Mouse (Mus musculus) testis, postnatal 14 days (tissue): ENCODE measurements around the gene Tgfbi.

Experiments
- DNase-seq: peaks from one replicate; pipeline ENCODE4 v3.0.0; 2021; ENCODE audit warnings: low spot score

Gene Tgfbi

DNA sequence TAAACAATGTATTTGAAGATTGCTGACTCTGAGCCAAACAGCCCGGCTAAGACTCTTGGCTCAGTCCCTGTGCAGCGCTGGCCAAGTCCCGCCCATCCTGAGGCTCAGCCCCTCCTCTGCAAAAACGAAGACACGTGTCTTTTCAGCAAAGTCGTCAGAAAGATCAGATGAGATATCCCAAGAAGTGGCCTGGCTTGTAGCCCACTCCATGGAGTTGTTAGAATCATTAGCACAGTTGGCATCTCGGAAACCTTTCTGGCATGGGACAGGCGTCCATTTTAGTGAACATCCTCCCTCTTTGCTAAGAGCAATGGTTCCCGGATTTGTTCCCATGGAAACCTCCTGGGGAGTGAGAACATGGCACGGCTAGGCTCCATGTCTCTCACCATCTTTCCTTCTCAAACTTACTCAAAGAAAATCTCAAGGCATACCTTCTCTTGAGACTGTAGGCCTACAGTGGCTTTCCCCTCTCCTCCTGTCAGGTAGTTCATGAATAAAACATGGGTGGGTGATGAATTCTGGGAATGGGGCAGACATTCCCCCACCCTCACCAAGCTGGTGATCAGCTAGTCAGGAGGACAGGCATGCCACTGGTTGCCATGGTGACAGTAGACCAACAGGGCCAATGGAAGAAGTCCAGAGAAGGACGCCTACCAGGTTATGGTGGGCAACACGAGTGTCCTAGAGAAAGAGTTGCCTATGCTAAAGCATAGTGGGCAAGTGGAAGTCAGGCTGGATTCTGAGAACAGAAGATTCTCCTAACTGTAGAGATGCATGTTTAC, 11.3 kb upstream of the Tgfbi start:
- no peak for DNase-seq

DNA sequence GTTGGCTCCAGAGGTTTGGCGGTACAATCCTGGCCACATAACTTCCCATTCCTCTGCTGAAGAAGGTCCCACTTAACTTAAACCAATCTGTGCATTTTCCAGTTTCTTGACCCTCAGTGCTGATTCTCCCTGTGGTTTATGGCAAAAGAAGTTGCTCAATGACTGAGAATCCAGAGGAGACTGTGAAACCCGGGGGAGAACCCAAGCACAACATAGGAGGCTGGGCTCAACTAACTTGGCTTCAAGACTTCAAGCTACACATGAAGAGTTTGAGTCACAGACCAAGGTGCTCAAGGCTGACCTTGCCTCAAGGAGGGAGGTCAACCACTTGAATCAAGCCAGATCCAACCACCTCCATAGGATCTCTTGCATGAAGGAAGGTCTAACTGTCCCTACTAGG, 9.8 kb upstream of the Tgfbi start:
- no peak for DNase-seq

DNA sequence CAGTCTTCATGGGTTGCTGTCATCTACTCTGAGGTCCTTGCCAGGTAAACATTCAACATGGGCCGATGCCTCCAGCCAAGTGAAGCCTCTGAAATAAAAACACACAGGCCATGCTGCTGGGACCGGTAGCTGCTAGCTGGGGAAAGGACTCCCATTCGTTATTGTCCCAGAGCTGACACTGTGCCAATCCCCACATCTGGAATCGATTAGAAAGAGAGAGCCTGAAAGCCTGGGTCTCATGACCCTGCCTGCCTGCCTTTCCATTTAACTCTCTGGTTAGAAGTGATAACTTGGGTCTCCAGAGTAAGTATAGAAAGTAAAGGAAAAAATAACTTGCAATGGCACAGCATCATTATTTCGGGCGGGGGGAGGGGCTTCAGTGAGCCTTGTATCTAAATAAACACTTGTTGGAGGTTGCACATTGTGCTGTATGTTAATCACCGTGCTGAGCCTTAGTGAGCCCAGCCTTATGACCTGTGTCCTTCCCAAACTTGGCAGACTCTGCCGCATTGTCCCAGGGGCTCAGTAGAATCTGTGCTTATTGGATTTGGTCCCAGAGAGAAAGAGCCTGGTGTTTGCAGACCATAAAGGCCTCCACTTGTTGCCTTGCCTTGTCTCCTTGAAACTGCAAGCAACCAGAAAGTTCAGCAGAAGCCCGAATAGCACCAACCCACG, 9.0 kb upstream of the Tgfbi start:
- DNase-seq, result peak; percentile 56

DNA sequence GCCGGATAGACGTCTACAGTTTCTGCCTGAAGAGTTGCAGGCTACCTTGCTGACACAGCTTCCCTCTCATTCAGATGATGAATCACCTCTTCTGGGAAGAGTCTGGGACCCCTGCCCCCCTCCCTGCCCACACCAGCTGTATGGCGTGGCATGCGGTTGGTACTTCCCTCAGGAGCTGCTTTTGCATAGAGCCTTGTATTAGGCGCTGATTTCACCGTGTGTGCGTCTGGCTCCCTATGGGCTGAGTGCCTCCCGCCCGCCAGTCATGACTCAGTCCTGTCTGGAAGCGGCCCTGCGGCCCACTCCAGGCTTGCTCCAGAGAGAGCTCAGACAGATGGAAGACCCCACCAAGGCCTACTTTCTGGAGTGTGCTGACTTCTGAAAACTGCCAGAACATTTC, 8.1 kb upstream of the Tgfbi start:
- DNase-seq, result no peak

DNA sequence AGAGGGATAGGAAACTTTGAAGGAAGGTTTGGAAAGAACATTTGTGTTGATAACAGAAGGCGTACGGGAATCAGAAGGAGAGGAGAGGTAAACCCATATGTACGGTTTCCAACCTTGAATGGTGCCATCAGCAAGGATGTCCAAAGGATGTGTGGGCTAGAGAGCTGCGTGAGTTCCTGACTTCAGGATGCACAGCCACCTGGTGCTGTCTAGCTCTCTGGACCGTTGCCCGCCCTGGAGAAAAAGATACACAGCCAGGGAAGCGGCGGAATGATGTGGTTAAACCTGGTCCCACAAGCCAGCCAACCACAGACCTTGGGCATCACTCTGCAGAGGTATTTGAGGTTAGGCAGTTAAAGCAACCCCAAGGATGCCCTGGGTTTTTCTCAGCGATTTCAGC, 3.8 kb upstream of the Tgfbi start:
- DNase-seq, result no peak

DNA sequence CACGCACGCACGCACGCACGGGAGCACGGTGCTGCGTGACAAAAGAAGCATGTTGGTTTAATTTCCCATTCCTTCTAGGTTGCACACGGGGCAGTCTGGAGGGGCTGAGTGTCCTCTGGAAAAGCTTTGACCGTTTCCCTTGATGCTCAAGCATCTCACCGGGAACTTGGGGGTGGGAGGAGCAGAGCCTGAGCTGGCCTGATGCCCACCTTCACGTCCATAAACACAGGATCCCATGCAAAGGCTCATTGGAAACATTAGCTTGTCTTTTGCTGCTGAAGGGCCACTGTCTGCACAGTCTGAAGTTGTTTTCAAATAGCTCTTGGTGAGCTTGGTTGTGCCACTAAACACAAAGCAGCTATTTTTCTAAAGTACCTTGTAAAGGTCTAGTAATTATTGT, 2.6 kb upstream of the Tgfbi start:
- DNase-seq, result no peak

DNA sequence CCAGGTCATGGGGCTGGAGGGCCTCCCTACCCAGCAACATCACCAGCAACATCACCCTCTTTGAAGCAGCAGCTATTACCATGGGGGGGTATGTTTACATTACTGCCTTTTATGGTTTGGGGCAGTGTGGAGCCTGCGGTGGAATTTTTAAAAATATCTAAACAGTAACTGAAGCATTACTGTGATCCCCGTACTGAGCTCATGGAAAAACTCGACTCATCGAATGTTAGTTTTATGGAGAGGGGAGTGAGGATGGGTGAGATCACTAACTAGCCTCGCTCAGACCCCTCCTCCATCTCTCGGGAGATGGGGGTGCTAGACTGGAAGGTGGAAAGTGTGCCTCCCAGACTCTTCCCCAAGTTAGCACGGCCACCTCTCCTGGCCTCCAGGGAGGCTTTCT, 2.1 kb upstream of the Tgfbi start:
- no peak for DNase-seq

DNA sequence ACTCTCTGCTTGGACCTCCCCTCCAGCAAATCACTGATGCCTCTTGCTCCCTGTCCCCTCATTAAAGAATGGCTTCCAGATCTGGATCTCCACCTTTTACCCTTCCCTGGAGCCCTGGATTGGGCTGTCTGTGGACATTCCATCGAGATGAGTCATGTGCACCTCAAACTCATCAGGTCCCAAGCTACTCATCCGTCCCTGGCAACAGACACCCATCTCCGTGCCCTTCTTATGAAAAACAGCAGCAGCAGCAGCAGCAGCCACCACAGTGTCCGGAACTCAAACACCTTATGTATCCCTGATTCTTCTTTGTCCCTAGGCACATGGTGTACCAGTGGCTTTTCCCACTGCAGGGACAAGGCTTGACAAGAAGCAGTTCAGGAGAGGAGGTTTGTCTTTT, 1.5 kb upstream of the Tgfbi start:
- DNase-seq, result no peak

DNA sequence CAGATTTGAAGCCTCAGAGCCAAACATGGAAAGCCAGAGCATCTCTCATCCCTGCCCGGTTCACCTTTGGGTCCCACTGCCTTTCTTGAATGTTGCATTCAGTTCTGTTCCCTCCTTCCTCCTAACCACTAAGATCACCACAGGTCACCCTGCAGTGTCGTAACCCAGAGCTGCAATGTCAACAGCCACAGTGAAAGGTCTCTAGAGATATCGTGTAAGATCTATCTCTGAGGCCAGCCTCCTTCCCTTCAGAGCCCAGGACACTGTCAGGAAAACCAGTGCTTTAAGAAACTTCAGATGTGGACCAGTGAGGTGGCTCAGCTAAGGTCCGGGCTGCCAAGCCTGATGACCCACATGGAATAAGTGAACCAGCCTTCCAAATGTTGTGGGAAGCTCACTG, 1.8 kb downstream of the Tgfbi start:
- DNase-seq, result no peak

DNA sequence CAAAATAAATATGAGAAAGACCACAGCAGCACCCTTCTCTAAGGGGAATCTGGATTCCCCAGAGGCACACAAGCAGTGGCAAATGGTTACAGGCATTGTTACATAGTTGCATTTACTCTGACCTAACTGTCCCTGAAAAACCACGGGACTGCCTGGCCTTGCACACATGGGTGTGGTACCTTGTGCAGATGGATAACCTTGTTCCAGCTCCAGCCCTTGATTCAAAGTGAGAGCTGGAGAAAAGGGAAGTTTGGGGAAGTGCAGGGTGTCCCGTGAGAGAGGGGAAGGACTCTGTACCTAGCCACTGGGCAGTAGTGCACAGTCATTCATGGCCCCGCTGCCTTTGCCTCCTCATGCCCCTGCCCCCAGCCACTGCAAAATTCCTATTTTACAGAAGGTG, 2.4 kb downstream of the Tgfbi start:
- no peak for DNase-seq

DNA sequence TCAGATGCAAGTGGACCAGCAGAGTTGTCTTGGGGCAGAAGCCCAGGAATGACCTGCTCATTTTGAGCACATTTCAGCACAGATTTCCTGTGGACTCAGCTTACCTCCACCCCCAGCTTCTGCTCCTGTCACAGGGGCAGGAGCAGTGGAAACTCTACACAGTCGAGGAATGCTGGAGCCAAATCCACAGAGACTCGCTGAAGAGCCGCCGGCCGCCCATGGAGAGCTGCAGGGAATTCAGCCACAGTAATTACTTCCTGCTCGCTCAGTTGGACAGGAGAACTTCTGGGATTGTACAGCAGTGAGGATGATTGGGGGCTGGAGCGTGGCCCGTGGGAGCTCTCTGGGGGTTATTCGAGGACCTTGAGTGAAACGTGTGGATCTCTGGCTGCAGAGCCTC, 3.0 kb downstream of the Tgfbi start:
- DNase-seq, result no peak

DNA sequence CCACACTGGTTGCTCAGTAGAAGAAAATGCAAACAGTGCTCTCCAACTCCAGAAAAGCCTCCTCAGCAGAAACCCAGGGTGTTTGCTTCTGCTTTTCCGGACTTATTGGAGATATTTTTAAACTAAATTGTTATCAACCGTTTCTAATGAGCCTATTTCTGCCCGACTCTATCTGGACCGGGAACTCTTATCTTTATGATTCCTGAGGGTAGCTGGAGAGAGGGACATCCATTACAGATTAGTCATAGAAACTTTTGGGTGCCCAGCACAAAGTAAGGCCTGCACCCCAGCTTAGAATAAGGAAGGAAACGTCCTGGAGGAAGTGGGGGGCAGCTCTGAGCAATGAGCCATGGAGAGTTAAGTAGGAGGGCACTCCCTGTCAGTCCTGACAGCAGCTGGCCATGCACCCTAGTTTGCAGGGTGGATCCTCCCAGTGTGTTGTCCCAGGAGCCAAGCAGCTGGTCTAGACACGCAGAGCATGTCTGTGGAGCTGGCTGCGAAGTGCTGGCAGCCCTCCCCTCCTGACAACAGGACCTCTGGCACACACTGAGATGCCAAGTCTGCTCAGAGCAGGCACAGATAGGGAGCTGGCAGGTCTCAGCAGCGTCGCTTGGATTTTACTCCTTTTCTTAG, 4.2 kb downstream of the Tgfbi start:
- DNase-seq, result no peak

DNA sequence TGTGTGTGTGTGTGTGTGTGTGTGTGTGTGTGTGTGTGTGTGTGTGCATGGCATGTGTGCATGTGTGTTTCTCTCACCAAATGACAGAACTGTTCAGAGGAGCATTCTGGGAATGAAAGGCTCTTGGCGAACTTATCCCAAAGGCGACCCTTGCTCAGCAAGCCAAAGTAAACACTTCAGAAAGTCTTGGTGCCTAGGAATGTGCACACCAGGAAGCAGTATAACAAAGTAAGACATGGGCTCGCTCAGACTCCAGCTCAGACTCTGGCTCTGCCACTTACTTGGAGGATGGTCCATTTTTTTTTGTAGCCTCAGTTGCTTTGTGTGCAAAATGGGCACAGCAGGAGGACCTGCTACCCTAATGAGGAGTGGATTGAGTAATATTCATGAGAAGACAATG, 5.4 kb downstream of the Tgfbi start:
- DNase-seq, result no peak

DNA sequence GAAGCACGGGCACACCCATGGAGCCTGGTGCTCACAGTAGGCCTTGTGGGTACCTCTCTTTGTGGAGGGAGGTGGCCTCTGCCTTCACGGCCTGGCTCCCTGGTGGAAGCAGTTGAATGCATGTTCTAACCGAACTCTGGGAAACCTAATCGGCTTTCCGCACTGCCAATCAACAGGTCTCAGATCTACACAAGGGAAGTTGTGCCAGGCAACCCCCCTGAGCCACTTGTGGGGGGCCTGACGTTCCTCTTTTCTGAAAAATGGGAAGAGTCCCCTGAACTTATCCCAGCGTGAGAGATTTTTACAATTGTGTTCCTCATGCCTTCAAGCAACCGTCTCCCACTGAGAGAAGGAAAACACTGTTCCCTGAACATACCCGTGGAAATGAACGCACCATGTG, 5.9 kb downstream of the Tgfbi start:
- DNase-seq, result no peak

DNA sequence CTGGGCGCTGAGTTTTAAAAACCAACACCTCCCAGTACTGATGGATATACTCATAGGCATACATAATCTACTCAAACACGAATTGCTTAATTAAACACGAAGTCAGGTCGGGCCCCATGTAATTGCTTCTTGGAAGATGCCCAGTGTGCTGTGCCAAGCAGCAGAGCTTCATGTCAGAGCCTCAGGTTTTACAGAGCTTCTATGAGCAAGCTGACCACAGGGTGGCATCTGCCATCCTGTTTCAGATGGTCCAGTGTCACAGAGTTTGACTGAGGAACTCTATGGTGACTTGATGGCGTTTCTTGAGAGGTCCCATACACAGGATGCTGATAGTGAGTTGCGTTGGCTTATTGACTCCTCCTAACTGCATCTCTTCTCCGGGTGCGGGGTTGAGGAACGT, 6.5 kb downstream of the Tgfbi start:
- DNase-seq, result no peak

DNA sequence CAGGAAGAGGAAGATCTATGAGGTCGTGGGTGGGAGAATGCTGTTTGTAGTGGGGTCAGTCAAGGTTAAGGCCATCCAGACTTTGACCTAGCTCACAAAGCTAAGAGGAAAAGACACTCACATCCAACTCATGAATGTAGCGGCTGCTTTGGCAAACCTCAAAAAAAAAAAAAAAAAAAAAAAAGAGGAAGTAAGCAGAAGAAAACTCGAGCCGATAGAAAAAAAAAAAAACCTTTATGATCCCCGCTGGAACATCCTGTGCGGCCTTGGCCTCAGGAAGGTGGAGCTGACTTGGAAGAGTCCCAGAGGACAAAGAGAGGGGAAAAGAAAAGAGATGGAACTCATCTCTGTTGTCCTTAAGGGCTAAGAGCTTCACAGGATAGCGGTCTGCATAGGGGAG, 7.1 kb downstream of the Tgfbi start:
- DNase-seq, result no peak

DNA sequence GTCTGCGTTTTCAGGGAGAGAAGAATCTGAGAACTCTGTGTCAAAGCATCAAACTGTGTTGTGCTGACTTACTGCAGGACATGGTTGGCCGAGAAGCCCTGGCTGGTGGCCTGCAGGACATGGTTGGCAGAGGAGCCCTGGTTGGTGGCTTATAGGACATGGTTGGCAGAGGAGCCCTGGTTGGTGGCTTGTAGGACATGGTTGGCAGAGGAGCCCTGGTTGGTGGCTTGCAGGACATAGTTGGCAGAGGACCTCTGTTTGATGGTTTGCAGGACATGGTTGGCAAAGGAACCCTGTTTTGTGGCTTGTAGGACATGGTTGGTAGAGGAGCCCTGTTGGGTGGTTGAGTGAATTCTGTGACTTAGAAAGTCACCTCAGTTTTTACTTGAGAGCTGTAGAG, 7.9 kb downstream of the Tgfbi start:
- no peak for DNase-seq

DNA sequence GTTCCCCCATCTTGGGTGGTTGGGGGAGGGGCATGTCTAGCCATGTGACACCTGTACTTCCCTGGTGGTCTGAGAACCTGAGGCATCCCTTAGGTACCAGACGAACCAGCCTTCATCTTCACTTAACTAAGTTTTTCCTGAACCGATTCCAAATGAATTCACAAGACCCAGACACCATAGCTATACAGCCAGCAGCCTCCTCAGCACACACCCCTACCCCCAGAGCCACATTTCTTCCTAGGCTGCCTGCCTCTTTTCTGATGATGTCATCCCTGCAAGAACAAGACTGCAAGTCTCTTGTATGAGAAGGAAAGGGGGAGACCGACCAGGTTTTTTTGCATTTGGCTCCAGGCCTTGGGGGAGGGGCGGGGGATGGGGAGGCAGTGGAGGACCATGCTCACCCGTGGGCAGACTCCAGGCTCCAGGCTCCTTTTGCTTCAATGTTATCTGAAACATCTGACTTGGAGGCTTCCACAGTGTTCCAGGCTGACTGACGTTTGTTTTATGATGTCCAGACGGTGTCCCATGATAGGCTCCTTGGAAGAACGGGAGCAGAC, 13.0 kb downstream of the Tgfbi start:
- no peak for DNase-seq

DNA sequence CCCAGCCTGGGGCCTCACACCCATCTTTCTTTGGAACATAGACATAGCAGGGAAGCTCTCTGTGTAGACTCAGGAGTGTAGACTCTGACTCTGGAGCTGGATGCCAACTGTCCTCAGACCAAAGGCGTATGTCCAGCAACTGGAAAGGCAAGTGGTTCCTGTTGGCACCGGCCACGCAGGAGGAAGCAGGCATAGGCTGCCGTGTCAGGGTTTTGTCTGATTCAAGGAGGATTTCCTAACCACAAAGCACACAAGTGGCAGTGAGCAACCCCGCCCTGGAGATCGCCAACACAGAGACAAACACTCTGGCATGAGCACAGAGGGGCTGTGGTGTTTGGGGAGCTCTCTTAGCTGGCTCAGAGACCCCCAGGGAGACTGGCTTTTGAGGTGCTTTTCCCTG, 17.2 kb downstream of the Tgfbi start:
- DNase-seq, result no peak

DNA sequence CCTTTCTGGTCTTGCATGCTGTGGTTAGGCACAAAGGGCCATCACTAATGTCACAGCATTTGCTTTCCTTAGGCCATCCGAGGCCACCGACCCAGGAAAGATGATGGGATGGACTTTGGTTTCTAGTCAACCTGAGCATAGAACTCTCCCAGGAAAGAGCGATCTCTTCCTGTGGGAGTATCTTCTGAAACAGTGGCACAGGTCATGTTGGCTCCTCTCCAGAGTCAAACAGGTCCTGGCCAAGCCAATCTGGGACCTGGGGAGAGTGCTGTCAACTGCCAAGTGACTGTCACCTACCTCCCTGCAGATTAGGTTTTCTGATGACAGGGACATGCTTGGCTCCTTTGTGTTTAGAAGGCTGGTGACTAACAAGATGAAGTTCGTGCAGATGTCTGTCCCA, 20.8 kb downstream of the Tgfbi start:
- no peak for DNase-seq

DNA sequence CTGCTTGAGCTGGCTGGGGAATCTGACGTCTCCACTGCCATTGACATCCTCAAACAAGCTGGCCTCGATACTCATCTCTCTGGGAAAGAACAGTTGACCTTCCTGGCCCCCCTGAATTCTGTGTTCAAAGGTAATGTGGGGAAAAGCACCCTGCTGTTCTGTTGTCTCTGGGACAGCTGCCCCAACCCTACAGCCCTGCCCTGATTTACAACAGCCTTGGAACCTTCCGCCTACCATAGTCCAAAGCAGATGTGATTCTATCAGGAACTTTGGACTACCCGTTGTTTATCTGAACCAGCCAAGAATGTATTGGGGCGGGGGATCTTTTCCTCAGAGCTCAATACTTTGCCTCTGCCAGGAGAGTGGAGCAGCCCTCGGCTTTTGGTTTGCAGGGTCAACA, 21.2 kb downstream of the Tgfbi start:
- no peak for DNase-seq

DNA sequence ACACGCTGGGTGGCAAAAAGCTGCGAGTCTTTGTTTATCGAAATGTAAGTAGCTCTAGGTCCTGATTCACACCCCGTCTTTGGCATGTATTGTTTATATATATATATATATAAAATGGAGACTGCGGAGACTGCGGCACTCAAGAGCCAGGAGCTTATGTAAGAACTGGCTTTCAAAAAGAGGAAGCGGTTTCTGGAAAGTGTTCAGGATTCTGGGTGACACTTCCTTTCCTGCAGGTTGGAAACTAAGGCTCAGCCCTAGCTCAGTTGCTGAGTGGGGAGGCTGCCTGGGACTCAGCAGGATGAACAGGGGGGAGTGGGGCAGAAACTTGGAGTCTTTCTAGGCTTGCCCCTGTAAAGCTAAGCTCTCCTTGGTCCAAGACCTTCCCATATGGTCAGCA, 22.0 kb downstream of the Tgfbi start:
- no peak for DNase-seq

DNA sequence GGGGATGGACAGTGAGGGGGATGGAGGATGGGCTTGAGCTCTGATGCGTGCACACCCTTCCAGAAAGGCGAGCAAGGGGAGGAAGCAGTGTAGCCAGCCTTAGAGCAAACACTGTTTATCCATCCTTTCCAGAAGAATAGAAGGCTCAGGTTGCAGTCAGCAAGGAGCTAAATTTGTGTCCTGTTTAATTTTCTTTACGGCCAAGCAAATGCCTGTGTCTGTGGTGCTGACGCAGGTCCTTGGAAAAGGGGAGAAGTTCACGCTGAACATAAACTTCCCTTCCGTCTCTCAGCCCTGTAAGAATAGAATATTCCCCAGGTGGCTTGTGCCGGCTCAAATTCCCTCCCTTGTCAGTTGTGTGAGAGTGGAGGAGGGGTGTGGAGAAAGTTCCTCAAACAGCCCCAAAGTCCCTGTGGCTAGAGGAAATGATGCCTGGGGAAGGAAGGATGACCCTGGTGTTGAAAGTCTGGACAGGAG, 24.9 kb downstream of the Tgfbi start:
- DNase-seq, result no peak
